Mouse (Mus musculus) embryo, embryonic 11.5 days (tissue): Measurements from ENCODE around the gene Opn3.
A peak's percentile ranks its signal among the peaks of the same experiment; 100 is the strongest.

ENCODE experiments used
- DNase-seq: peaks from one replicate; pipeline ENCODE4 v3.0.0-alpha.2; 2012; ENCODE audit warnings: low read depth, low spot score

The Opn3 gene

DNA sequence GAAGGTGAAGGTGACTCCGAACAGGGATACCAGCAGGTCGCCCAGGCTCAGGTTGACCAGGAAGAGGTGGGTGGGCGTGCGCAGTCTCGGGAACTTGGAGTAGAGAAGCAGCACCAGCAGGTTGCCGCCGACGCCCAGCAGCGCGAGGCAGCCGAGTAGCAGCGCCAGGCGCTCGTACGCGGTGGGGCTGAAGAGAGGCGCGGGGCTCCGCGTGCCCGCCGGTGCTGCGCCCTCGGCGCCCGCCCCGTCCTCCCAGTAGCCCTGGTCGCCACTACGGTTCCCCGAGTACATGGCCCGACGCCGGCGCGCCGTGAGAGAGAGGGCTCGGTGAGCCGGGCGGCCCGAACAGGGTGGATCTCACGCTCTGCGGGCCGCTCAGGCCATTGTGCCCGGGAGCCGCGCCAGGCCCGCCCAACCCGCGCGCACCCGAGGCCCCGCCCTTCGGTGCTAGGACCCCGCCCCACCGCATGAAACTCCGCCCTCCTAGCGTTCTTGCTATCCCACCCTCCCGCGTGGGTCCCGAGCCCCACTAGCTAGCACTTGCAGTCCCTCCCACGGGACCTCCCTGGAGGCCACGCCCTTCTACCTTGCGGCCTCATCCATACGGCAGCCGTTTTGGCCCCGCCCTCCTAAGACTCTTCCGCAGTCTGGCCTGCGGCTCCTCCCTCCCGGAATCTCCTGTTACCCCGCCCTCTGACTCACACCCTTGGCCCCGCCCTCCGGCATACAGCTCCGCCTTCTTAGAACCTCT is at the start of gene Opn3, which contains the start of gene Chml:
Opn3 (minus strand) TSS at position 531 of the 751 bp plus-strand sequence.
Chml (minus strand) TSS at position 656 of the 751 bp plus-strand sequence.
- peak; percentile 98 for DNase-seq

DNA sequence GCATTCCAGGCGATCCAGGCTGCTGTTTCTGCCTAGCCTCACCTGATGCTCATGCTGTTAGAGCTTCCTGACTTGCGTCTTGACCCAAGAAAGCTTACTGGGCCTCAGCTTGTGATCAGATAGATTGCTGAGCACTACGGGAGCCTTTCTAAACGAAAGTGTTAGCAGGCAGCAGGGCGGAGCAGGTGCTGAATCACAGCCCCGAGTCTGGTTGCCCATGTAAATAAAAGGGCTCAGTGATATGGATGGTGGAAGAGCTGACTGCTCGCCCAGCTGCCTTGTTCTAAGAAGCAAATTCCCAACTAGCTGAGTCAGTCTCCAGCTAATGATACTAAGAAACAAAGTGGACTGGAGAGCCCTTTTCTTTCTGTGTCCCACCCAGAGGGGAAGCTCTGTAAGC is 33.2 kb upstream of the Opn3 start:
- no peak for DNase-seq

DNA sequence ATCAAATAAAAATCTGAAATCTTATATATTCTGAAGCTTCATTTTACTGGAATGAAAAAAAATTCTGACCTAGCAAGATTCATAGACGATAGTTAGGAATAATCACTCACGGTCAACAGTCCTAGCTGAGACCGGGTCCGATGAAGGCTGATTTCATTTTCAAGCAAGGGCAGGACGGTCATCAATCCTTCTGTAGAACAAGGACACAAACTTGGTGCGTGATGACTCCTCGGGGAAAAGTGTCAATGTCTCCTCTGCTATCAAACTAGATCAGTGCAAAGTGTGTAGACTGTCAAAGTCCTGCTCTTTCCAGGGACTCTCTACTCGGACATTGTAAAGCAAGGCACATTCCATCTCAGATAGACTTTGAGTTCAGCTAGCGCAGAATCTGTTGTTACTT is 24.3 kb upstream of the Opn3 start:
- no peak for DNase-seq

DNA sequence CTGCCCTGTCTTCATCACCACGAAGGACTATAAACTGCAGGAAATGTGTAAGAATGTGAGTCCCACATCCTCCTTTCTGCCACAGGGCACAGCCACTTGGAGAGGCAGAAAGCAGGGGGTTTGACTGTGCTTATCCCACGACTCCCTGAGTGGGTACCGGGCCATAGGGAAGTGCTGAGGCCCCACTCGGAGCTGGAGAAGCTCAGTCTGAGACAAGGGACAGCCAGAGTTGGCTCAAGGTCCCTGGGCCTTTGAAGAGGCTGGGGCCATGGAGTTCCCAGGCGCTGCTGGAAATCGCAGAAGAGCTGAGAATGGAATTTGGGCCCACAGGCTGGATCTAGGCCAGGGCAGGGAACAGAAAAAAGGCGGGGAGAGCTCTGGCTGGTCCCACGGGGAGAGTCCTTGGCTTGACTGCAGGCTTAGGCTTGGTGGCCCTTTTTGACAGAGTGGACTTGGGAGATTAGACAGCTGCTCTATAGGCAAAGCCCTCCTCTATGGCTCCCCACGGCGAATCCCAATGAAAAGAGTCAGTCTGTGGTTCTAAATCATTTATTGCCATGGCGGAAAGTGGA is 19.8 kb upstream of the Opn3 start:
- DNase-seq = no peak

DNA sequence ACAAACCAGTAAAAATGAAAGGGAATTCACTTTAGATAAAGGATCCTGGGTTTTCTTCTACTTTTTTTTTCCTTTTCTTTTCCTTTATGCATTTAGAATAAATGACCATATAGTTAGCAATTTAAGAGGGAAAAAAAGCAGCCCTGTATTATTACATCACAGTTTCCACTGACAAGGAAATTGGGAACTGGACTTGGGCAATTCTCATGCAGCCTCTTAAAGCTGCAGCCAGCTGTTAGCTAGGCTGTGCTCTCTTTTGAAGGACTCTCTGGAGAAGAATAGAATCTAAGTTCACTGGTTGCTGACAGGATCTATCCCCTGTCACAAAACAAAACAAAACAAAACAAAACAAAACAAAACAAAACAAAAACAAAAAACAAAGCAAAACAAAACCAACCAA is 15.4 kb upstream of the Opn3 start:
- no peak for DNase-seq

DNA sequence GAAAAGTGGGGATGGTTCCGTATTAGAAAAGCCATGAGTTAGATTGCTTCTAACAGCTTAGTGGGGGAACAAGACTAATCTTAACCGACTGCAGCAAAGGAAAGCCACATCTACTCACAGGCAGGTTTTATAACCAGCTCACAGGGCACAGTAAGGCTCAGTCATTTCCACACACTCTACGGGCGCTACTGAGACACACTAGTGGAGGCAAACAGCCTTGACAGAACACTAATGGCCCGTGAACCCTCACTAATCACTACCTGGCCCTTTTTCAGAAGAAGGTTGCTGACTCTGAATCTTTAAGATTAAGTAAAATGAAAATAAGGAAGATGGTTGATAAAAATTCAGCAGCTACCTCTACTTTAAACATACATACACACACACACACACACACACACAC is 15.0 kb upstream of the Opn3 start:
- no peak for DNase-seq

DNA sequence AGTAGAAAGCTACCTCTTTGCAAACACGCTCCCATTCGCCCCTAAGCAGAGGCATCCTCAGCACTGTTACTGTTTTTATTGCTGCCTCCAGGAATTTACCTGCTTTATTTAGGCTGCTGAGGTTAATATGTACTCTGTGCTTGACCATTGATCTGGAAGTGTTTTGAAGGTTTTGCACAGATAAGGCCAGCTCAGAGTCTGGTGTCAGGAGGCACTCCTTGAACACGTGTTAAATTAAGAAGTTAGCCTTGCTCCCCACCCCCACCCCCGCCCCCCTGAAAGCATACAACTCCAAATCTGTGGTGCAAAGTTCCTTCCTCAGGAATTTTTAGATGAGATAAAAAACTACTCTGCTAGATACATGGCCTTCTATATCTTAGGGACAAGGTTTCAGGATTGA is 8.6 kb upstream of the Opn3 start:
- no peak for DNase-seq

DNA sequence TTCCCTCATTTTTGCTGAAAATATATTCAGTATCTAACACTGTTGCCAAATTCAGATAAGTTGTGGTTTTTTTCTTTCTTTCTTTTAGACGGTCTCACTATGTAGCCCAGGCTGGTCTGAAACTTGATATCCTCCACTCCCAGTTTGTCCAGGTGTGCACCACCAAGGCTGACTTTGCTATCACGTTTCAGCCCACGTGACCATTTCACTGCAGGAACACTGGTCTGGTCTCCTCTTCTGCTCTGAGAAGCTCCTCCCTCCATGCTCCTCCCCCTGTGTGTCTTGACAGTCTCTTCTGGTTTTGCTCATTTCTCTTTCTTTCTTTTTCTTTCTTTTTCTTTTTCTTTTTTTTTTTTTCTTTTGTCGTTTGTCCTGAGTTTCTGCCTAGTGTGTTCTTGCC is 7.2 kb upstream of the Opn3 start:
- DNase-seq = no peak

DNA sequence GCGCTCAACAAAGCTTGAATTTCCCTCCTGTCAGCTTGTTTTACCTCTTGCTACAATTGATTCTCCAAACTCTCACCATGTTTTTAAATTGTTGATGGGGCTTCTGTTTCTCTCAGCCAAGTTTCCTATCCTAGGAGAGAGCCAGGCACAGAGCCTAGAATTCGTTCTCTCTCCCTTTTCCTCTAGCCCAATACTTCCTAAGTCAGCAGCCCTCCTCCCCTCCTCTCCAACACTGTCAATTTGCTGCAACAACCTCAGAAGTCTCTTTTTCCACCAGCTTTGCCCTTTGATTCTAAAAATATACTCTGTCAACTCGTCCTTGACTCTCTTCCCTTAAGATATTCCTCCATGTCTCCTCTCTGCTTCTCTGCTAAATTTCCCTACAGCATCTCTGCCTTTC is 6.8 kb upstream of the Opn3 start:
- no peak for DNase-seq

DNA sequence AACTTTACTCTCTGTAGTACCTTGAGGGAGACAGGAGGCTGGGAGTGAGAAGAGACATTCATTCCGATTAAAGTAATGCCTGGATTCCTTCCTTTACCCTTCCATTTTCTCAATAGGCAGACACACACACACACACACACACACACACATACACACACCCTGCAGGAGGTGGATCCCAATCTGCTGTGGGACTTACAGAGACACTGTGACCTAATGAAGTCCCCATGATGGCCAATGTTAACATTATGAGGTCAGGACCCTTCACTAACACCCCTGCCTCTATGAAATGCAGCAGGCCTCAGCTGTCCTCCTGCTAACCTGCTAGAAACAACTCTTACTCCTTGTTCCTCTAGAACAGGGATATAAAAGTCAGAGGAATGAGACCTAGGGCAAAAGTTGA is 5.7 kb upstream of the Opn3 start, which contains the start of gene Wdr64:
Wdr64 (plus strand) TSS at position 301 of the 400 bp plus-strand sequence.
- no peak for DNase-seq

DNA sequence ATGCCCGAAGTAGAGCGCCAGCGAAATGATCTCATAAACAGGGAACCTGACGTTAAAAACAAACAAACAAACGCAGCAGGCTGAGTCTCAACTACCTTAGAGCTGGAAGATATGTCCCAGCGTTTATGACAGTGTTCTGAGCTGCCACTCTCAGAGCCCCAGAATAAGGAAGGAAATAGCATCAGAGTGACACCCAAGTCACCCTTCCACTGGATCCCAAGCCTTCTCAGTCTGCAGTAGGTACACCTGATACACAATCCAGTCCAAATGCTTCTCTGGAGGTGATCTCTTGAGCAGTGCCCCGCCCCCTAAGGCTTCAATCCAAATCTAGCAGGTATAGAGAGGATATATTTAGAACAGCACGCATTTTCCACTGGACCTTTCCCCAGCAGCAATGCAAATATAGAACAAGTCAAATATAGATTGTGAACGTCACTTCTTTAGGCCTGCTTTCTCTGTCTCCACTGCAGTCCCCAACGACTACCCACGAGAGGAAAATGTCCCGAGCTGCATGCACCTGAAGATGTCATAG is 919 bp upstream of the Opn3 start:
- no peak for DNase-seq

DNA sequence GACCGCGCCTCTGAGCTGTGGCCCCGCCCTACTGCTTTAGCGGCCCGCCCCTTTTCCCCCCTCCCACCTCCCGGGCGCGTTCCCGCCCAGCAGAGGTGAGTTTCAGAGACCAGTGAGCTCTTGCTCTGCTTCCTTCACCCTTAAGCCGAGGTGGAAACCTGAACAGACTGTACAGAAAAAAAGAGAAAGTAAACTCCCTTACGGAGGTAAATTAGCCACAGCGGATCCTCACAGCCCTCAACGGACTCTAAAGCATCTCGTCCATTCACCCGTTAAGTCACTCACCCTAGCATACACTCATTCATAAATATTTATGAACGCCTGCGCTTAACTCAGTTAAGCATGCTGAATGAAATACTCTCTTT is 403 bp upstream of the Opn3 start:
- DNase-seq = no peak

DNA sequence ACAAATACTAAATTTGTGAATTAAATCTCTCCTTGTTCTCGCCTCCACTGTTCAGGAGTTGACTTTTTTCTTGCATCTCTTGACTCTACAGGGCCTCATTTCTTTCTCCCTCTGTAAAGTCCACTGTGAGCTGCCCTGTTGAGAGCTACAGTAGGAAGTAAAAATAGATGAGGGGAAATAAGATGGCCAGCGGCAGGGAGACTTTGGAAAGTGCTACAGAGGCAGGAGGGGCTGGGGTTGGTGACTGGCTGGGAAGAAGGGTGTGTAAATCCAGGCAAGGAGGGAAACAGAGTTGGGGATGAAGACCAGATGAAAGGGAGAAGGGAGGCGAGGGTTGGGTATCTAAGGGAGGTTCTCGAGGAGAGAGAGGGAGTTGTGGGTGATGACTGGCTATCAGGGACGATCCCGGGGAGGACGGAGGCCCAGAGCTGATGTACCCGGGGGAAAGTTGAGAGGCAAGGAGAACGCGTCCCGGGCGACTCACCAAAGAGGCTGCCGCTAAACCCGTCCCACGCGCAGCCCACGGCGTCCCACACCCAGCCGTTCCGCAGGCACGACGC is 810 bp downstream of the Opn3 start:
- DNase-seq = peak; percentile 14

DNA sequence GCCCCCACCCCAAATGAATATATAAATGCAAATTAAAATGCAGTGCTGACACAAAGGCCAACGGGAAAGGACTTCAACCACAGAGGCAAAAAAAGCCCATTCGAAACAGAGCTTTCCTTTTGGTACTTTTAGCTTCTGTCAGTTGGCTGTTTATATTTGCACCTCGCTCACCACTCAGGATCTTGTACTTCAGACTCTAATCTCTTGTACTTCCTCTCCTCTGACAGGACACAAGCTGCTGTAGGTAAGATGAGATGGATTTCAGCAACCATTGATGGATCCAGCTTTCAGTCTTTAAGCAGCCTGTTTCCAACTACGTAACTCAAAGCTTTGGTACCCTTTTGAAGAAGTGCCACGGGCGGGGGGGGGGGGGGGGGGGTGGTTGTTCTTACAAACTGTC is 11.6 kb downstream of the Opn3 start:
- no peak for DNase-seq

DNA sequence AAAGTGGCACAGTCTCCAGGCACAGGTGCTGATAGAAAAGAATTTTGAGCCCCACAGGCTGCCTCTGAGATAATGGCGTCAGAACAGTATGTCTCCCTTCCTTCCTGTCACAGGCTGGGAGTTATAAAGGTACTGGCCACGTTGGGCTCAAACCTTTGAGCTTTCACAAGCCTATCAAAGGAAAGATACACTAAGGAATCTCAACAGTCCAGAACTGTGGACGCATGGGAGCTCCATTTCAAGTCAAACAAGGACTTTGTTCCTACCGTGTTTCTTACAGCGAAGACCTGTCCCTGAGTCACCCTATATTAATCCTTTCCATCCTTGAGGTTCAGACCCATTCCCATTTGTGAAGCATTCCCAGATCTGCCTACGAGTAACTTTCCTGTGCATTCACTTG is 15.1 kb downstream of the Opn3 start:
- no peak for DNase-seq

DNA sequence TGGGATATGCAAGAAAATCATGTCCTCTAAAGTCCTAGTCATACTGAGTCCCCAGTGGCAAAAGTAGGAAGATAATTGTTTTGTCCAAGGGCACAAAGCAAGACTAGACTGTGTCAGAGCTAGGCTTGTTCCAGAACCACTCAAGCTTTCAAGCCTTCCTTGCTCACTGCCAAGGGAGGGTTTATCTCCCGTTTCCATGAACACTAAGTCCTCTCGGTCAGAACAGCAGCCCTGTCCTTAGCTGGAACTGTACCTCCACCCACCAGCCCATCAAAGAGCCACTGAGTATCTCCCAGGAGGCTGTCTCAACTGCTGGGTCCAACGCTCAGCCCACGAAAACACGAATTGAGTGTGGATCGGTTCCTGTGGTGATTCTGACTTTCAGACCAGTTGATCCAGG is 17.5 kb downstream of the Opn3 start:
- DNase-seq = no peak

DNA sequence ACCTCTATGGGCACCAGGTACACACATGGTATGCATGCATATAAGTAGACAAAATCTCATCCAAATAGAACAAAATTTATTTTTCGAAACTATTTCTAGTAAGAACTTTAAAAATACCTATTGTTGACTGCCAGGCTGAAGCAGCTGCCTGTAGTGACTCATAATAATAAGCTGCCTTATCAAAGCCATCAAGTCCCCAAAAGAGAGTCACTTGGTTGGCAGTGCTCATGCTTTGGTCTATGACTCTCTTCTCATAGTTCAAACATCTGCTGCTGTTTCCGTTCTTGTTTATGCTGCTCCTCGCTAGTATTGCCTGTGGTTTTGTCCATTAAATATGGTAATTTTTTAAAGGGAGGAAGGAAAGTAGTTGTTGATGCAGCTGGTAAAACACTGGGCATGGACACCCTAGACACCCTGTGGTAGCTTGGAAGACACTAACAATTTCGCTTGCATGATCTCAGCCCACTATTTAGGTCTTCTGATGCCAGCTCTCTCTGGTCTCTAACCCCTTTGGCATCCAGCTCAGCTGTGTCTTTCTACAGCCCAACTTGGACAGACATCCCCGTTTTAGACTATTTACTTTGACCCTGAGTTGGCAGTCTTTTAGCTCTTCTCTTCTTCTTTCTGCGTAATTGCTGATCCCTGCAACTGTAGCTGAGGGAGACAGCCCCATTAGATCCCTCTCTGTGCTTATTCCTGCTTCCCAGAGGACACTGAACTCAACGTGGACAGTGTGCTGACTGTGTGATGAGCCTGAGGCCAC is 18.8 kb downstream of the Opn3 start:
- no peak for DNase-seq

DNA sequence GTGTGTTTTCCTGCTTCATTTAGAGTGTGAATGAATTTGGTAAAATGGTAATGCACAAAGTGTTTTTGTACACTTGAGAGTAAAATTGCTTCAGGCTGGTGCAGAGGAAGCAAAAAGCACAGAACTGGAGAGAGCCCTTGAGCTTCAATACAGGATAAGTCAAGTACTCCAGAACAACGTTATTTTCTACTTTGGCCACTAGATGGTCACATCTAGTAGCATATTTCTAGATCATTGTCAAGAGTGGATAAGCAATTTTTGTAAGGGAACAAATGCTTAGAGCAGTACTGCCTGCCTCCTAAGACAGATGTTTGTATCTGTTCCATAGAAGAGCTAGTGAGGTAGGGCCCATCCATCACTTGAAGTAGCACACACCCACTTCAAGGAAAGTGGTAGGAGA is 20.9 kb downstream of the Opn3 start:
- no peak for DNase-seq

DNA sequence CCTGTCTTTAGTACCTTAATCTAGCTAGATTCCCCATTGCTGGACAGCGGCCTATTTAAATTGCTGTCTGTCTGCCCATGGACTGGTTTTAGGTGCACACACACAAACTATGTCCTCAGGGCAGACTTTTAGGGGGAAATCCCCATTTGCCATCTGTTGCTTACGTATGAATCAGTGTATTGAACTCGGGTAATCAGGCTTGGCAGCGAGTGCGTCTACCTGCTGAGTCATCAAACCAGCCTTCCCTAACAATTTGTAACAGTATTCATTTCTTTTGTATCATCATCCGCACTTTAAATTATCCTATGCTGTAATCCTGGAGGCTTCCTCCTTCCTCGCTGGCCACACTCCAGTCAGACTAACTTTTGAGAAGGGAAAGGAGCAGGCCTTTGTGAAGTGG is 22.5 kb downstream of the Opn3 start:
- DNase-seq = no peak

DNA sequence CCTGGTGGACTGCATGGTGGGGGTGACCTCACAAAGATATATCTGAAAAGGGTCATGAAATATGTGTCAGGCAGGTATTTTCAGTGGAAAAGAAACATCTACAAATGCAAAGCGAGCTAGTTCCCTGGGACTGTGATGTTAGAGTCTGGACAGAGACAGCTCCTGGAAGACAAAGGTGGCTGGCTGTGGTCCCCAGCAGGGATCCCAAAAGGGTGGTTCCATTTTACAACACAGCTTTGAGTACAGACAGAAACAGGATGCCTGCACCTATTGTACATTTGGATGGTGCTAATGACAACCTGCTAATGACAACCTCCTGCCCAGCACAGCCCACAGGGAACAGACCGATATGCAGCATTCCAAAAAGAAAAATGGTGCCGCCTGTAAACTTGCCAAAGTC is 23.1 kb downstream of the Opn3 start:
- no peak for DNase-seq

DNA sequence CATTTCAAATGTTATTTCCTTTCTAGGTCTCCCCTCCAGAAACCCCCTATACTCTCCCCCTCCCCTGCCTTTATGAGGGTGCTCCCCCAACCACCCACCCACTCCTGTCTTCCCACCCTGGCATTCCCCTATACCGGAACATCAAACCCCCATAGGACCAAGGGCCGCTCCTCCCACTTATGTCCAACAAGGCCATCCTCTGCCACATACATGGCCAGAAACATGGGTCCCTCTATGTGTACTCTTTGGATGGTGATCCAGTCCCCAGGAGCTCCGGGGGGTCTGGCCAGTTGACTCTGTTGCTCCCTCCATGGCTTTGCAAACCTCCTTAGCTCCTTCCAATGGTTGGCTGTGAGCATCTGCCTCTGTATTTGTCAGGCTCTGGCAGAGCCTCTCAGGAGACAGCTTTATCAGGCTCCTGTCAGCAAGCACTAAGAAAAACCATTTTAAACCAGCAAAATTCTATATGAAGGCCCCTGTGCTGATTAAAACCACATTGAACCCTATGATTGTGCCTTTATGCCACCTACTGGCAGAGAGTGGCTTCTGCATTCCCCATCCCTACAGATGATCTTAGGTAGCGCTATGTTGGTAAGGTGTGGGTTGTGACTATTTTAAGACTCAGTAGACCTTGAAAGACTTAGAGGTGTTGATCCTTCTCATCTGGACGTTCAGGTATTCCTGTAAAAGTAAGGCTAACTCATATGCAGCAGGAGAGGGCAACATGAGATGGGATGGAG is 23.7 kb downstream of the Opn3 start:
- peak; percentile 27 for DNase-seq

DNA sequence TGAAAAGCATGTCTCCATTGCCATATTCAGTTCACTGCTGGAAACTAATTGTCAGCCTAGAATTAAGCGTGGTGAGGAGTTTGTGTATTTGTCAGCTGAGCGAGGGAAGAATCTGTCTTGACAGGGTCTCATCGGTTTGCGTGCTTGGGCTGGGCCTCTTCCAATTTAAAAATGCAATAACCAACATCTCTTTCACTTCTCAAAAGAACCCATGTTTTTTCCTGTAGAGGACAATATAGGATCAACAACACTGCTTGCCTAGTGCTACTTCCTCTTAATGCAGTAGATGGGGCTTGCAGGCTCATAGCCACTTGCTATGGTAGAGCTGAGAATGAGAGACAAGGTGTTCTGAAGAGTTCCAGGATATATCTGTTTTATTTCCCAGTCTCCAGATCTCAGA is 32.7 kb downstream of the Opn3 start:
- no peak for DNase-seq
